Mouse (Mus musculus) kidney, postnatal 10 days (tissue): ENCODE measurements around the gene Zan.
A peak's percentile ranks its signal among the peaks of the same experiment; 100 is the strongest.

Experiments used
- DNase-seq: peaks from one replicate; pipeline ENCODE4 v3.0.0; 2021; ENCODE audit warnings: mixed read lengths

Zan gene

DNA sequence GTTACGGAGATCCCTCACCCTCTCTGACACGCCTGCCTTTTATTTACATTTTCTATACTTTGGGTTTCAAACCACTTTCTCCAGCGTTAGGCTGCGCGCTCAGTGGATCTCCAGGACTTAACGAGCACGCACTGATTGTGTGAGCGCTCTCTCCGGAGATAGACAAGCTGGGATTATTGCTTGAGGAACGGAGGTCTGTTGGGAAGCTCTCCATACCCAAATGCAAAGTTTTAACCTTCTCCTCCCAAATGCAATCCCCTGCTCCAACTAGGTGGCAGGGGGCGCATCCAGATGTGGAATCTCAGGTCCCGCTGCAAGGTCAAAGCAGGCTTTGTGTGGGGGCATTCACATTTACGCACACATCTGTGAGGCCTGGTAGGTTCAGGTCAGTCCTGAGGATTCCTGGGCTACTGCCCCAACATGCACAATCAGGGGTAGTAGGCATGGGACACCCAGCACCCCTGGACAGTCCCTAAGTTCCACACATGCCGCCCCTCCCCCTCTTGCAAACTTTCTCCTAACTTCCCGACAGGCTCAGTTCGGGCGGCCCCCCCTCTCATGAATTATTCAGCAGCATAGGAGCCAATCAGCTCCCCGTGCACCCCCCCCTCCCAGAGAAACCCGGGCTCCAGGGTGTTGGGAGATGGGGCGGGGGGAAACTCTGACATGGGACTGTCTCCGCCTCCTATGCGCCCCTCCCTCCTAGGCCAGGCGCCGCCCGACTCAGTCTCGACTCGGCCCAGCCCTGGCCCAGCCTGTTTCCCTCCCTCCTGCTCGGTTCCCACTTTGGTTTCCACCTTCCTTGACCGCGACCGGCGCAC is 127.3 kb downstream of the Zan start, which contains the start of gene Ephb4:
Gene Ephb4, plus strand, starts transcription at position 726 of the 821 bp plus-strand sequence.
- DNase-seq = peak; percentile 99

DNA sequence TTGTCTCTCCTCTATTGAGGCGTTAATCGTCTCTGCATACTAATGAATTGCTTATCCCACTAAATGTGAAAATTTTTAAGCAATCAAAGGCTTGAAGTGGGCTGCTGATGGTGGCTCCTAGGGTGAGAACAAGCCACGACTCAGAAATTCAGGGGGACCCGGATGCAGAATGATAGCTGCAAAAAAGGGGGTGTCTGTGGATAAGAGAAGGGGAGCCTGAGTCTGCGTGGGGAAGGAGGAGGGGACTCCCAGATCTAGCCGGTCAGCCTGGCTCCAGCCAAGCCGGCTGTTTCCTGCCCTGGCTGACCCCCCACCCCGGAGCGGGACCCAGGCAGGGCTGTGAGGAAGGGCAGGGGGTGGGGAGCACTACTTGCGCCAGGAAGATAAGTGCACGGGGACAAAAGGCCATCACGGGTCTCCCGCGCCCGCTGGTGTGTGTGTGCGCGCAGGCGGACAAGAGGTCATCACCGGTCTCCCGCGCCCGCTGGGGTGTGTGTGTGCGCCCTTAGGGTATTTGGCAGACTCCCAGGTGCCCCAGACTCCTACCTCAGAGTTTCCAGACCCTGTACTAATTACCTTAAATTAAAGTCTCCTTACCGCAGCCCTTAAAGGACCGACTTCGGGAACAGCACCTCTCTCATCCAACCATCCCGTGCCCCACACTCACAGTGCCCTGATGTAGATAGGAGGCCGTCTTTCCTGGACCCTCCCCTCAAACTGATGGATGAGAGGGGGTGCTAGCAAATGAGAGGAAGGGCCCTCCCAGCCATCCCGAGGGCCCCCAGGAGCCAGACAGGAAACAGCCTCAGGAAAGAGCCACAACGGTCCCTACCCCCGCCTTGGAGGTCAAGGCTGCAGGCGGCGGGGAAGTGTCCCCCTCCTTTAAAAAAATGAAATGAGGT is 128.1 kb downstream of the Zan start:
- DNase-seq = peak; percentile 94

DNA sequence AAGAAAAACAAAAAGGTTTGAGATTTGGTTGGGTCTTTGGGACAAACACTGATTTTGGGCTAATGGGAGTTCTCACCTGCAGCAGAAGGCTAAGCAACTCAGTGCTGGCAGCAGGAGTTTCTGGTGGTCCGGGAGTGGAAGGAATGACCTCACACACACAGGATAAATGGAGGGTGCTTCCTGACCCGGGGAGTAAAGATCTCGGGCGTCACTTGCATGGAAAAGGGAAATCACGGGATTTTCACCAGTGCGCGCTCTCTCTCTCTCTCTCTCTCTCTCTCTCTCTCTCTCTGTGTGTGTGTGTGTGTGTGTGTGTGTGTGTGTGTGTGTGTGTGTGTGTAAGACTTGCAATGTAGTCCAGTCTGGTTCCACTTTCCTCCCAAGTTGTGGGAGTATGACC is 129.0 kb downstream of the Zan start:
- DNase-seq = peak; percentile 54

DNA sequence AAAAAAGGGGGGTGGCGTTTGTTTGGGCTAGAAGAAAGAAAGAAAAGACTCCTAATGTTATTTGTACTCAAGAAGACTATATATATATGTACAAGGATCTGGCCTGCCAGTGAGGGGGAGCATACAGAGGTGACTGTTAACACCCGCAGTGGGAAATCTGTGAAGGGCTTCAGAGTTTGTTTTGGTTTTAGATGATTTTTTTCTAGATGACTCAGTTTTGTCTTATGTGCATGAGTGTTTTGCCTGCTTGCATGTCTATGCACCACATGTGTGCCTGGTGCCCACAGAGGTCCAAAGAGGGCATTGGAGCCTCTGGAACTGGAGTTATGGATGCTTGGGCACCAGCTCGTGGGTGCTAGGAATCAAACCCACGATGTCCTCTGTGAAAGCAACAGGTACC is 129.9 kb downstream of the Zan start:
- no peak for DNase-seq

DNA sequence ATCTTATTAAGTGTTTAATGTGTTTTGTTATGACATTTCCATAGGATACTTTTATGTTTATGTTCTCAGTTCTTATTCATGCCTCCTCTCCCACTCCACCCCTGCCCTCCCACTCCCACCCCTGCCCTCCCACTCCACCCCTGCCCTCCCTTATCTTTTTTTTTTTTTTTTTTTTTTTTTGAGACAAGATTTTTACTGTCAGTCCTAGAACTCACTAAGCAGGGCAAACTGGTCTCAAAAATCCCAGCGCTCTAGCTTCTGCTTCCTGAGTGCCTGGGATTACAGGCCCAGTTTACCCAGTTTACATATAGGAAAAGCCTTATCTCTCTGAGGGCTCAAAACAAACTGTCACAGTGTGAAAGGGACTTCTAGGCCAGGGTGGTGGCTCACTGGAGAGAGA is 130.5 kb downstream of the Zan start:
- no peak for DNase-seq

DNA sequence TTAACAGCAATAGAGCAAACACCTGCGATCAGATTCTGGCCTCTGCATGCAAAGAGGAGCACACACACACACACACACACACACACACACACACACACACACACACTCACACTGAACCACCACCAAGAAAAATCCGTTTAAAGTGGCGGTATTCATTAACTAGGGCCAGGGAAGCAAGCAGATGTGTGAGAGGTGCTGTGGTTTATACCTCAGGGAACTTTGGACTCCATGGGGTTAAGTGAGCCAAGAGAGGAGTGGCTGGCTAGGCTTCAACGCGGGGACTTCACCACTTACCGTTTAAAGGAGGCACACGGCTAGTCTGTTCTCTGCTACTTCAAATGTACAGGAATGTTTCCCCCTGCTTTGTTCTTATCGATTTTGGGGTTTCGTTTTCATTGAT is 131.0 kb downstream of the Zan start:
- DNase-seq = peak; percentile 70

DNA sequence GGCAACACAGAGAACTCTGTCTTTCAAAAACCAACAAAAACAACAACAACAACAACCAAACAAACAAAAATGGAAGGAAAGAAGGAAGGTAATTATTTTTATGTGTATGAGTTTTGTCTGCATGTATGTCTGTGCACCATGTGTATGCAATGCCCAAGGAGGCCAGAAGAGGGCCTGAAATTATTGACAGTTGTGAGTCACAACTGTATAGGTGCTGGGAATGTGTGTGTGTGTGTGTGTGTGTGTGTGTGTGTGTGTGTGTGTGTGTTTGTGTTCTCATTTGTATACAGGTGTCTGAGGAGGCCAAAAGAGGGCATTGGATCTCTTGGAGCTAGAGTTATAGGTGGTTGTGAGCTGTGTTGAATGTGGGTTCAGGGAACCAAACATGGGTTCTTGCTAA is 133.0 kb downstream of the Zan start:
- DNase-seq = no peak

DNA sequence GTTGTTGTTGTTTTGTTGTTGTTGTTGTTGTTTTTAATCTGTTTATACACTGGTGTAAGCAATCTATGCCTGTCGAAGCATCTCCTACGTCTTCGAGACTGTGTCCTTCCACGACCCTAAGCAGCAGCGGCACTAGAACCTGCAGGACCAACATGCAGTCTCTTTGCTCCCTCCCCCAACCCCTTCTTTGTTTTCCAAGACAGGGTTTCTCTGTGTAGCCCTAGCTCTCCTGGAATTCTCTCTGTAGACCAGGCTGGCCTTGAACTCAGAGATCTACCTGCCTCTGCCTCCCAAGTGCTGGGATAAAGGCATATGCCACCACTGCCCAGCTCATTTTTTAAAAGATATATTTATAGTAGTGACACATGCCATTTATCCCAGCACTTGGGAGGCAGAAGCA is 133.5 kb downstream of the Zan start:
- no peak for DNase-seq

DNA sequence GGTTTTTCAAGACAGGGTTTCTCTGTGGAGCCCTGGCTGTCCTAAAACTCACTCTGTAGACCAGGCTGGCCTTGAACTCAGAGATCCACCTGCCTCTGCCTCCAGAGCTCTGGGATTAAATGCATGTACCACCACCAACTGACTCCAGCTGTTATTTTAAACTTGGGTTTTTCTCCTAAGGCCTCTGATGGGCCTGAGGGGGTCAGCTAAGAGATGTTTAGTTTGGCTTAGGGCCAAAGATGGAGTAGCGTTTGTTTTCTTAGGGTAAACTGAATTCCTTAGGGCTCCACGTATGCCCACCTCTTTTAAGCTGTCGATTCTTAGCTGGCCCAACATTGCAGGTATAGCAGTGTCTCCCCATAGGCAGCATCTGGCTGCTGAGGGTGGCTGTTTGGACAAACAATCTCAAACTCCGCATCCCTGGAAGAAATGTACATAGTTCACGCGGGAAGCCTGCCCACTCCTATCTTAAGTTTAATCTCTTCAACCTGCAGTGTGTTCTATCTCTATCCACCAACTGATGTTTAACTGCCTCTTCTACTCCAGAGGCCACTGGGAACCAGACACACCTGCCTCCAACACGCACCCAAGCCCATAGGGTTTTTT is 134.4 kb downstream of the Zan start:
- no peak for DNase-seq

DNA sequence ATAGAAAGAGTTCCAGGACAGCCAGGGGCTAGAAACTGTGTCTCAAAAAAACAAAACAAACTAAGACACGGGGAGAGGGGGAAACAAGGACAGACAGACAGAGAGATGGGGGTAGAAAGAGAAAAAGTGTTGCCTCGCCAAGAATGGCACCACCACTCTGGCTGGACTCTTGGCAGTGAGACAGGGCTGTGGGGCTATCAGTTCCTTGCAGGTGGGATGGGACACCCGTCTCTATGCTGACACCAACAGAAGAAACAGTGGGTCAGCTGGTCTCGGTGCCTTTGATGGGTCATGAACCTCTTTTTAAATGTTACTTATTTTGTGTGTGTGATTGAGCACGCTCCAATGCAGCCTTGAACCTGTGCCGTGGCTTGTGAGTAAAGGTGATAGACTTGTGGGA is 136.6 kb downstream of the Zan start:
- no peak for DNase-seq

DNA sequence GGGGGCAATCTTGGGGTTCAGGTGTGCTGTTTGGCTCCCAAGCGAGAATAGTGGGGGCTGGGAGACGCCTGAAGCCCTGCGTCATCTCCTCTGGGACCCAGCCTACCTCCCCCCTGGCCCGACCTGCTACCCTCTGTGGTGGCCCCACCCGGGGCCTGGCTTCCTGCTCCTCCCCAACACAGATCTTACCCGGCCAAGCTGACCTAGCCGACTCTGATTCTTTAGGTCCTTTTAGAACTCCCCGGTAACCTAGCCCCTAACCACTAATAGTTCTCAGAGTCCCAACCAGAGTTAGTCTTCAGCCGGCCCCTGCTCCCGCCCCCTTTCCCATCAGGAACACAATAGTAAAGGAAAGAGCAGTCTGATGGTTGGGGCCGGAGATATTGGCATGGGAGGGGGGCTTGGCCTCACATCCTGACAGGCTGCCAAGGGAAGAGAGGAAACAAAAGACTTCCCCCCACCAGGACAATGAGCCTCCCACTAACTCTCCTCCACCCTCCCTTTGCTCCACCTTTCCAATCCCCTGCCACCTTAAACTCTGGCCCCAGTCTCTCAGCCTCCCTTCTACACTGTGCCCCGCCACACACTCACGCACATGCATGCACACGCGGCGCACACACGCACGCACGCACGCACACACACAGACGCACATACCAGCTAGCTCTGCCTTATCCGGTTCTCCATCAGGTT is 137.4 kb downstream of the Zan start:
- peak; percentile 76 for DNase-seq

DNA sequence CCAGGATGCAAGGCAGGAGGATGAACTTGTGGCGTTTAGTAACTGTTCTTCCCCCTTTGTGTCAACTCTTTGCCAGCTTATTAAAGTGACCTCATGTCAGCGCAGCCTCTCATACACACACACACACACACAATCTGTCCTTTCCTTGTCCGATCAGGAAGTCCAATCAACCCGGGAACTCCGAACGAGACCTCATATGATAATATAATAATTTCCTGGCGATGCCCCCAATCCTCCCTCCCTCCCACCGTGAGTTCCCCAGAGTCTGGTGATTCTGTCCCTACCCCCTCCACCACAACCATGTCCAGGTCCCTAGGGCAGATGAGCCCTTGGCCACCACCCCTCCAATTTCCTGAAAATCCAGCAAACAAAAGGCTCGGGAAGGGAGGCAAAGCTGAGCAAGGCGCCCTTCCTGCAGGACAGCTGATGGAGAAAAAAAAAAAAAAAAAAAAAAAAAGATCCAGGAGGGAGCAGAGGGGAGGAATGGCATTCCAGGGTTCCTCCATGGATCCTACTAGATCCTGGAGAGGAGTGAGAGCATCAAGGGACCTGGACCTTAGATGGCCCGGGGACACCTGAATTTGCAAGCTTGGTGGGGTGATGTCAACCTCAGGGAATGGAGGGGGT is 138.1 kb downstream of the Zan start:
- DNase-seq = peak; percentile 77

DNA sequence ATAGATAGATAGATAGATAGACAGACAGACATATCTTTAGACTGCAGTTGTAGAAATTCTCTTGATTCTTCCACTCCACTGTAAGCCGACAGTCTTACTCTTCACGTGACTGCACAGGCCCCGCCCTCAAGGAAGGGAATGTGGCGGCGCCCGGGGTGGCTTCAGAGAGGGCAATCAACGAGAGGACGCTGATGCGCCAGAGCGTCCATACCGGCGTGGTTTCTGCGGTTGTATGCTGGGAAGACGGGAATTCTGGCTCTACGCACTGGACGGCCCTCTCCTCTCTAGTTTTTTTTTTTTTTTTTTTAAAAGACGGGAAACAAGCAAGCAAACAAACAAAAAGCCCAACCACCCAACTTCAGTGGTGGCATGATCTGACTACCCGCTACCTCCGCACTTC is 138.6 kb downstream of the Zan start:
- DNase-seq = peak; percentile 96

DNA sequence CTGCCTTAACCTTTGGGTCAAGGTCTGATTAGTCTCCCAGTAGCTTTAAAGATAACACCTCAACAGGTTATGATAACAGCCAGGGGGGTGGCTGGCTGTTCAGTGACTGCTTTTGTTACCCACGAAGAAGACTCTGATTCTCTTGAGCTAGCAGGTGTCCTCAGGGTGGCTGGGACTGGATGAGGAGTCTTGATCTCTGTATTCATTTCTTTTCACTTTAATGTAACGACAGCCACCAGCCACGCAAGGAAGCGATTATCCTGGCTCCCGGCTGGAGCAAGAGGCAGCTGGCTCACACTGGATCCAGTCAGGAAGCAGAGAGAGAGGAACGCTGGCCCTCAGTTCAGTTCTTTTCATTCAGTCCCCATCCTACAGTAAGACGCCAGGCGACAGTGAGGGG is 139.7 kb downstream of the Zan start:
- peak; percentile 48 for DNase-seq

DNA sequence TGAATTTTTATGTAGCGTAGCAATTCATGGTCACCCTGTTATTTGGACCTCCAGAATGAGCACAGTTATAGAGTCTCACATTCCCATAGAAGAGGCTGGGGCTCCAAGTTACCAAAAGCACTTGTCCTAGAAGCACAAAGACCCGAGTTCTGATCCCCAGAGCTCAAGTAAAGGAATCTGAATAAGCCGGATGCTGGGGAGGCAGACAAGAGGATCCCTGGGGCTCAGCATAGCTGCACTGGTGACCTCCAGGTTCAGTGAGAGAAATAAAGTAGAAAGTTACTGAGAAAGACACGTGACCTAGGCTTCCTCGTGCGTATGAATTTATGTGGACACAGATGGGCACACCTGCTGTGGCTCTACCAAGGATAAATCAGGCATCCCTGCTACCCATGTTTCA is 141.8 kb downstream of the Zan start:
- DNase-seq = no peak

DNA sequence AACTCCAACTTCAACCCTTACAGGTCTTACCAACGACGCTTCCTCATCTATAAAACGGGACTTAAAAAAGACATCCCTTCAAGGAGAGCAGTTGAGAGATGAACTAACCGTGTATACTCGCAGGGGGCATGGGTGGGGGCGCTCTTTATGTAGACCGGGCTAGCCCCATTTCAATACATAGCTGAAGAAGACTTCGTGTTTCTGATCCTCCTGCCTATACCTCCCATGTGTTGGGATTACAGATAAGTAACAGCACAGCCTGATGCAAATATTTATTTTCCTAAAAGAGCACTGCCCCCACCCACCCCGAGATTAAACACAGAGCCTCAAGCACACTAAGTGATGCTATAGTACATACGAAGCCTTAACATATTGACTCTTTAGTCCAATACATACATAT is 142.5 kb downstream of the Zan start:
- DNase-seq = no peak

DNA sequence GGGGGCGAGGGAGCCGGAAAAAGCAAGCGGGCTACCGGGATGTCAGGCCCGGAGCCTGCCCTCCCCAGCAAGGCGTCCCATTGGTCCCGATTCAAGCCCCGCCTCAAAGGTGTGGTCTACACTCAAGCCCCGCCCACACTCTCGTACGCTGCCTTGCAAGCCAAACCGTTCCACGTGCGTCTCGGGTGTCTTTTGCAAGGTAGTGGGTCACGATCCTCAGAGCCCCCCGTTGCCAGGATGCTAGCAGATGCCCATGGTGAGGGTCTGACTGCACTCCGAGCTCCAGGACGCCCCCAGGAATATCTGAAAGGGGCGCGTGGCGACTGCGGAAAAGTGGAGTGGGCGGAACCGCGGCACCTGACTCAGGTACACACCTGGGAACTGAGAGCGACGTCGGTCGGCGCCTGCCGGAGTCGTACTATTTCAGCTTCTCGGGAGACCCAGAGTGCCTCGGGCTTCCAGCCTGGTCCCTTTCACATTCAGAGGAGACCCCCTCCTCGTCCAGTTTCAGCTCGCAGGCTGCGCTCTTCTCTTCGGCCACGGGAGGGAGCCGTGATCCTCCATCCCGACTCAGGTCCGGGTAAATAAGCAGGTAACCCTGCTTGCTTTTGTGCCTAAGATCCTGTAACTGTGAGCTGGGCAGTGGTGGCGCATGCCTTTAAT is 143.2 kb downstream of the Zan start, which contains the start of gene Slc12a9:
Gene Slc12a9, minus strand, starts transcription at position 86 of the 663 bp plus-strand sequence.
- DNase-seq = peak; percentile 98

DNA sequence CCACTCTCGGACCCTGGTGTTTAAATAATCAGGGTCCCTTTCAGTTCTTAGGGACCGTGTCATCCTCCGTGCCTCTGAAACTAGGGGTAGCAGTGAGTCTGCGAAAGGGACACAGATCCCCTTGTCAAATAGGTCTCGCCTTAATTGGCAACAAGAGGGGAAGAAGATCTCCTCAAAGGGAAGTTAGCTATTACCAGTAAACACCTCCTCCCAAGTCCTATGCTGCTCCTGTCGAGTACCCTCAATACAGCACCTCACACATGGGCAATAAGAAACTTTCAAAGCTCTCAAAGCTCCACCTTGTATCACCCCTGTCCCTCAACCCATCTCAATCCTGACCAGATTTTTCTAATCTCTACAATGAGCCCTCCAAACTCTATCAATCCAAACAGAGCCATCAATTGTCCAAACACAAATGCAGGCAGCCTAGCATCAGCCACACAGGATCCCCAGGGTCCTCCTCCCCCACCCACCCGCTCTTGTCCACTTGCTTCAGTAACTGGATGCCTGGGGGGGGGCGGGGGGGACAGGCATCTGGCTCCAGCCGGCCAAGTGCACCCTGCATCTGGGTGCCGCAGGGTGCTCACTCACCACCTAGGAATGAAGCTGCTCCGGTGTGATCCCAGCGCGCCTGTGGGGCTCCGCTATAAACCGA is 143.9 kb downstream of the Zan start:
- DNase-seq = no peak

DNA sequence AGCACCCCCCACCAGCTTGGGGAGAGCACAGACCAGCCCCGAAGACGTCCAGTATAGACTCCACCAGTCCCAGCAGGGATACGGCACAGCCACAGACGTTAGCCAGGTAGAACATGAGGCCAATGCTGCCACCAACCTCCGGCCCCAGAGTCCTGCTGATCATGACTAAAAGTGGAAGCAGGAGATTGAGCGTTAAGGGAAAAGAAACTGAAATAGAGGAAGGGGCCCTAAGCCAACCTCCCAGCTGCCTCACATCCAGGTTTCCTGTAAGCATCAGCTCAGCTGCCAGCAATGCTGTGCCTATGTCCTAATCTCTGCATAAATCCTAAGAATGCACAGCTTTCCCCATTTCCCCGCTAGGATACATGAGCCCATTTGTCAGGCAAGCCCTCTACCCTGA is 146.0 kb downstream of the Zan start:
- no peak for DNase-seq
